Mouse (Mus musculus) intestine, postnatal 0 days (tissue): Measurements from ENCODE around the gene Get4. TPM values are rescaled to one million over a fixed set of nuclear protein-coding genes. Genes with fewer than 3 reads are reported as not detected.

Experiments used
- ATAC-seq: fragments of 200-750 bp; cut with Nextera tagmentation; 2 replicates; pipeline ENCODE4 v1.8.0; 2017; ENCODE audit warnings: mild to moderate bottlenecking, moderate TSS enrichment, moderate library complexity
- H3K27ac ChIP-seq: fragments of 300-500 bp; sonication (generic); 2 replicates; pipeline ENCODE4 v1.5.1; 2014; ENCODE audit warnings: mild to moderate bottlenecking, low read depth, low read length, moderate library complexity
- H3K27me3 ChIP-seq: fragments of 300-500 bp; sonication (generic); replicated peaks from 2 replicates; pipeline ENCODE4 v1.6.1; 2014; ENCODE audit warnings: low read length, mixed read lengths; ENCODE audit not compliant: control insufficient read depth, insufficient read depth
- H3K36me3 ChIP-seq: fragments of 300-500 bp; sonication (generic); 2 replicates; pipeline ENCODE4 v1.6.1; 2014; ENCODE audit warnings: mild to moderate bottlenecking, moderate library complexity; ENCODE audit not compliant: control insufficient read depth, insufficient read depth
- H3K4me1 ChIP-seq: fragments of 300-500 bp; sonication (generic); replicated peaks from 2 replicates; pipeline ENCODE4 v1.6.1; 2014; ENCODE audit warnings: antibody characterized with exemption, low read length, mixed read lengths; ENCODE audit not compliant: control insufficient read depth, insufficient read depth
- H3K4me2 ChIP-seq: fragments of 300-500 bp; sonication (generic); replicated peaks from 2 replicates; pipeline ENCODE4 v1.6.1; 2014; ENCODE audit warnings: low read depth, mild to moderate bottlenecking, moderate library complexity
- H3K4me3 ChIP-seq: fragments of 300-500 bp; sonication (generic); 2 replicates; pipeline ENCODE4 v1.5.1; 2014; ENCODE audit warnings: low read depth, low read length
- H3K9ac ChIP-seq: fragments of 300-500 bp; sonication (generic); 2 replicates; pipeline ENCODE4 v1.6.1; 2014; ENCODE audit warnings: mild to moderate bottlenecking, low read depth, low read length
- H3K9me3 ChIP-seq: fragments of 300-500 bp; sonication (generic); 2 replicates; pipeline ENCODE4 v1.6.1; 2016; ENCODE audit warnings: mixed run types; ENCODE audit not compliant: control insufficient read depth
- CTCF ChIP-seq: sonication (generic); IDR thresholded peaks from 2 replicates; pipeline ENCODE4 v1.5.1; 2016; ENCODE audit warnings: low read depth, mild to moderate bottlenecking, control low read depth, antibody characterized with exemption, moderate library complexity
- WGBS: fragments of 180-500 bp; shearing (Covaris S2); extraction: QIAGEN DNeasy Blood & Tissue Kit; methylation state at CpG from one replicate; pipeline ENCODE4 v1.1.7; 2014; 5-methylcytosine and 5-hydroxymethylcytosine counted together
- polyA plus RNA-seq: library from polyadenylated mRNA; unstranded; fragments of >200 nt; fragmentation: Nextera tagmentation; extraction: Ambion mirVana; gene quantifications from 2 replicates; pipeline ENCODE4 v1.2.1, GENCODE M21; 2015

Gene Get4
- polyA plus RNA-seq, 1 experiment from 2014 or later = 129 TPM

DNA sequence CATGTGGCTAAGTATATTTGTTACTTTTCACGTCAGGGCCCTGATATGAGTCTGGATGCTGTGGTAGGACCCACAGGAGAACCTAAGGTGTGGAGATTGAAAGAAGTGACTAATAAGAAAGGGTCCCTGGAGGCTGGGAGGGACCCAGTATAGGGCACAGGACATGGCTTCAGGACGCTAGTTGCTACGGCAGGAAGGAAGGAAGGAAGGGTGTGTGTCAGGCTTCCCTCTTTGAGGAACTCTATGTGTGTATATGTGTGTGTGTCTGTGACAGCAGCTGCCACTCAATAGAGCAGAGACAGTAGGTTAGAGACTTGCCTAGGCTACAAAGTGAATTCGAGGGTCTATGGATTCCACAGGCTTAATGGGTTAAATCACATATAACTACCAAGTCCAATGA, 31.5 kb upstream of the Get4 start:
- H3K9me3 ChIP-seq = no peaks in the 10 kb centered on the region
- no peak overlapping the region for H3K4me2 ChIP-seq
- H3K27me3 ChIP-seq = no peaks in the 10 kb centered on the region
- no peak for ATAC-seq
- no peak overlapping the region for H3K9ac ChIP-seq
- 78% methylated on average over 4 of the region's 4 CpGs for WGBS
- TF ChIP-seq CTCF = no peak
- no peak overlapping the region for H3K27ac ChIP-seq
- no peak overlapping the region for H3K4me3 ChIP-seq
- no peaks in the 10 kb centered on the region for H3K4me1 ChIP-seq
- peaks cover 56% of the 10 kb centered on the region for H3K36me3 ChIP-seq

DNA sequence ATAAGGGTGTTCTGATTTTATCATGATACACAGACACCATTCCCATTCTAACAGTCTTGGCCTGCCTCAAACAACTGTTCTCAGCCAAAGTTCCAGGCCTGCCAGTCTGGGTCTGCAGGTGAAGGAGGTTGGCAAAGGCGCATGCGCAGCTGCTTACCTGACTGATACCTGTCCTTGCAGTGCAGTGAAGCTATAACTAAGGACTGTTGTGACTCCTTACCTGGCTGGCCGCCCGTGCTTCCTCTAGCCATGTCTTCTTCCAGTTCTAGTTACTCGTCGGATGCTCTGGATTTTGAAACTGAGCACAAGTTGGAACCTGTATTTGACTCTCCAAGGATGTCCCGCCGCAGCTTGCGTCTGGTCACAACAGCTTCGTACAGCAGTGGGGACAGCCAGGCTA, 28.8 kb upstream of the Get4 start:
- Histone ChIP-seq H3K9ac (no peak overlapping the region), H3K36me3 (peaks cover 72% of the 10 kb centered on the region), H3K27me3 (no peaks in the 10 kb centered on the region), H3K4me2 (no peak overlapping the region), H3K4me3 (no peak overlapping the region), H3K4me1 (no peaks in the 10 kb centered on the region), H3K9me3 (no peaks in the 10 kb centered on the region), H3K27ac (no peak overlapping the region)
- no peak for TF ChIP-seq CTCF
- 95% methylated on average over 10 of the region's 10 CpGs for WGBS
- ATAC-seq = no peak

DNA sequence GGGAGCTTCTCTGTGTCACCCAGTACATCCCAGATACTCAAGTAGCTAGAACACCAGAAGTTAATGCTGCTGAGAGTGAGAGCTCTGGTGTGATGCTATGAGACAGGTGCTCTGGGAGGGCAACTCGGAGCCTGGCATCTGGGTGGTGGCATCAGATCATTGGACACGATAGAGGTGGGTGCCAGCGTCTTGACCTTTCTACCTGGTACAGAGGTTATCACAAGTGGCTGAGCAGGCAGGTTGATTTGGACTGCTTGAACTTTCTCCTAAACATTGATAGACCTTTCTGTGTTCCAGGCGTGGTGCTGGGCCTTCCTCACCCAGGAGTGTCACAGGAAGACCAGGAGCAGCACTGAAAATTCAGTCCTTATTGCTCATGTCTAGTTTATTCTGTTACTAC, 24.9 kb upstream of the Get4 start:
- Histone ChIP-seq H3K36me3 (peaks cover 86% of the 10 kb centered on the region), H3K4me2 (no peak overlapping the region)
- 91% methylated on average over 4 of the region's 4 CpGs for WGBS

DNA sequence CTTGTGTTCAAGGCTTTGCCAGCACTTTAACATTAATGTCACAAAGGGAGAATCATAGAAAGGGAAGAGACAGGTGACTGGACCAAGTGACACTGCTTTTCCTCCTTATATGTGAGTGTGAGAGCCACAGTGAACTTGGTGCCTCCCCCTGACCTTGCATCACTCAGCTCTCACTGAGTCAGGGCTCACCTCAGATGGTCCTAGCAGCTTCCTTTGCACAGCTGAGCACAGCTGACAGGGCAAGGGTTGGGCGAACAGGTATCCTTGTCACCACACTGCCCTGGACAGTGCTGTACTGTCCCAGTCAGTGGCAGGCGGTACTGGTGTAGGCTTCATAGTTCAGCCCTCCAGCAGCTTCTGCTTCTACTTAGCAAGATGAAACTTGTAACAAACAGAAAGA, 24.5 kb upstream of the Get4 start:
- peaks cover 87% of the 10 kb centered on the region for H3K36me3 ChIP-seq
- H3K4me2 ChIP-seq = no peak overlapping the region
- no peak overlapping the region for H3K4me3 ChIP-seq
- ATAC-seq = no peak
- TF ChIP-seq CTCF = no peak
- H3K4me1 ChIP-seq = no peaks in the 10 kb centered on the region
- H3K9me3 ChIP-seq = no peaks in the 10 kb centered on the region
- no peak overlapping the region for H3K9ac ChIP-seq
- no peak overlapping the region for H3K27ac ChIP-seq
- H3K27me3 ChIP-seq = no peaks in the 10 kb centered on the region
- WGBS = 91% methylated on average over 2 of the region's 2 CpGs

More for the DNA sequence above, 24.9 kb upstream of the Get4 start:
- H3K9ac ChIP-seq = no peak overlapping the region
- TF ChIP-seq CTCF = no peak
- H3K4me1 ChIP-seq = no peaks in the 10 kb centered on the region
- H3K27ac ChIP-seq = no peak overlapping the region
- ATAC-seq = no peak
- no peak overlapping the region for H3K4me3 ChIP-seq
- H3K9me3 ChIP-seq = no peaks in the 10 kb centered on the region
- no peaks in the 10 kb centered on the region for H3K27me3 ChIP-seq

DNA sequence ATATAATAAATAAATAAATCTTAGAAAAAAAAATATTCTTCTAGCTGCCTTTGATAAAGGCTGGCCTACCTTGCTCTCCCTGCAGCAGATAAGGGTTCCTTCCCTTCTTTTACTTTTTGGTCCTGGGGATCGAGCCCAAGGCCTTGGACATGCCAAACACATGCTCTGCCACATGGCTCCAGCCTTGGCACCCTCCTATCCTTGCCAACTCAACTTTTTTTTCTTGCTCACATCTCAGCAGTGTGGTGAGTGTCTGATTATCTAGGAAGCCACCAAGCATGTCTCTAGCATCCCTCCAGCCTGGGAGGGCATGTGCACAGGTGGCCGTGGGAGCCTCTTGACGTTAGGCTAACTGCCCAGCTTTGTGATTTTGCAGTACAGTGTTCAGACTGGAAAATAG, 23.8 kb upstream of the Get4 start:
- H3K9ac ChIP-seq = no peak overlapping the region
- H3K4me3 ChIP-seq = no peak overlapping the region
- no peak for TF ChIP-seq CTCF
- 90% methylated on average over 3 of the region's 3 CpGs for WGBS
- no peak overlapping the region for H3K4me2 ChIP-seq
- no peaks in the 10 kb centered on the region for H3K4me1 ChIP-seq
- peaks cover 87% of the 10 kb centered on the region for H3K36me3 ChIP-seq
- no peaks in the 10 kb centered on the region for H3K27me3 ChIP-seq
- ATAC-seq = no peak
- no peak overlapping the region for H3K27ac ChIP-seq
- no peaks in the 10 kb centered on the region for H3K9me3 ChIP-seq

DNA sequence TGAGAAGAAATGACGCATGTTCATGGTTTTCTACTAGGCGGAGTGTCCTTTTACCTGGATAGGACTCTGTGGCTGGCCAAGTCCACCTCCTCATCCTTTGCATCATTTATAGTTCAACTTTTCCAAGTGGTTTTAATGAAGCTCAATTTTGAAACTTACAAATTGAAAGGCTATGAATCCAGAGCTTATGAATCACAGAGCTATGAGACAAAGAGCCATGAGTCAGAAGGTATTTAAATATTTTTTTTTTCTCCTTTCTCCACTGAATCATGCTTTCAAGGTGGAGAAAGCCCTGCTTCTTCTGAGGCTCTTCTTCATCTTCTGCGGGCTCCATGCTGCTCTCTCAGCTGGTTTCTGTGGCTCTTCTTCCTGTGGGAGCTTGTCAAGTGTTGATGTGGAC, 22.4 kb upstream of the Get4 start:
- Histone ChIP-seq H3K4me1 (no peaks in the 10 kb centered on the region), H3K9me3 (no peaks in the 10 kb centered on the region), H3K36me3 (peaks cover 87% of the 10 kb centered on the region), H3K9ac (no peak overlapping the region), H3K4me2 (no peak overlapping the region), H3K4me3 (no peak overlapping the region), H3K27ac (no peak overlapping the region), H3K27me3 (no peaks in the 10 kb centered on the region)
- no peak for ATAC-seq
- no peak for TF ChIP-seq CTCF
- 95% methylated on average over 3 of the region's 3 CpGs for WGBS

DNA sequence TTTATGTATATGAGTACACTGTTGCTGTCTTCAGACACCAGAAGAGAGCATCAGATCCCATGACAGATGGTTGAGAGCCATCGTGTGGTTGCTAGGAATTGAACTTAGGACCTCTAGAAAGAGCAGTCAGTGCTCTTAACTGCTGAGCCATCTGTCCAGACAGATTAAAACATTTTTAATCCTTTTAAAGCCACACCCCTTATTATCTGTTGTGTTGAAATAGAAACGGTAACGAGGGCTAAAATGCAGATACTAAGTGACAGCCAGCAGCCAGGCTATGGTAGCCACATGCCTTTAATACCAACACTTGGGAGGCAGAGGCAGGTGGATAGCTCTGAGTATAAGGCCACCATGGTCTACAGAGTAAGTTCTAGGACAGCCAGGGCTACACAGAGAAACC, 20.0 kb upstream of the Get4 start:
- Histone ChIP-seq H3K36me3 (peaks cover 87% of the 10 kb centered on the region), H3K9ac (no peak overlapping the region), H3K4me3 (no peak overlapping the region), H3K27ac (no peak overlapping the region), H3K9me3 (no peaks in the 10 kb centered on the region), H3K27me3 (no peaks in the 10 kb centered on the region), H3K4me1 (no peaks in the 10 kb centered on the region), H3K4me2 (no peak overlapping the region)
- no peak for ATAC-seq
- no peak for TF ChIP-seq CTCF
- 71% methylated on average over 3 of the region's 3 CpGs for WGBS
